In genomic region chr17:32905239-32905638, GRCm38 (mm10) we compare ENCODE assay signal across 8 mouse cellular contexts. TPM values are rescaled to one million over a fixed set of nuclear protein-coding genes. Genes with fewer than 3 reads are reported as not detected.
DNase-seq lines count a peak whose midpoint lies in the region; ATAC-seq and TF ChIP-seq lines count a peak whose summit lies in the region.

No protein-coding gene starts in this region.

- no peaks in the 10 kb centered on the region for H3K9me3 ChIP-seq in heart, embryonic 11.5 days (replicated peaks; ENCODE audit: control insufficient read depth, low read length)
- H3K9me3 ChIP-seq in kidney, embryonic 15.5 days (replicated peaks): no peaks in the 10 kb centered on the region
- no peaks in the 10 kb centered on the region for H3K9me3 ChIP-seq in lung, embryonic 15.5 days

- WGBS in heart, embryonic 11.5 days (ENCODE audit: insufficient replicate concordance): 9% methylated on average over 19 of the region's 19 CpGs
- WGBS in kidney, embryonic 15.5 days: 12% methylated on average over 19 of the region's 19 CpGs
- 9% methylated on average over 19 of the region's 19 CpGs for WGBS in lung, embryonic 15.5 days

- TF ChIP-seq CTCF in Patski (IDR thresholded peaks at IDR 0.05): peak; percentile 68

- ATAC-seq in Patski: no peak
- ATAC-seq in heart, embryonic 11.5 days (replicated peaks; ENCODE audit: insufficient number of reproducible peaks, low FRiP score, low TSS enrichment): no peak
- no peak for ATAC-seq in kidney, embryonic 15.5 days (replicated peaks; ENCODE audit: low FRiP score)
- ATAC-seq in lung, embryonic 15.5 days (ENCODE audit: borderline replicate concordance, extremely low read depth, low FRiP score, low TSS enrichment): no peak
- peak; percentile 44; the same call in 1 of the 2 replicates for ATAC-seq in neutrophil, adult 5-6 weeks (ENCODE audit: extremely low read depth, insufficient number of reproducible peaks, low FRiP score, poor library complexity, severe bottlenecking)

- H3K36me3 ChIP-seq in heart, embryonic 11.5 days (ENCODE audit: control insufficient read depth, insufficient read depth, low read length): no peaks in the 10 kb centered on the region
- no peaks in the 10 kb centered on the region for H3K36me3 ChIP-seq in kidney, embryonic 15.5 days
- H3K36me3 ChIP-seq in lung, embryonic 15.5 days: no peaks in the 10 kb centered on the region

- POLR2A ChIA-PET in Patski (lab: Charles Lee): interaction anchor here (1.0 kb wide), 1 partner anchor 14 kb away, joined by 3 read pairs; no protein-coding TSS in a partner anchor

- CTCF ChIA-PET in Patski (lab: Charles Lee): interaction anchor here (0.8 to 1.2 kb wide), 2 partner anchors 14 to 86 kb away, joined by 4 read pairs; no protein-coding TSS in a partner anchor

- H3K9ac ChIP-seq in heart, embryonic 11.5 days (ENCODE audit: low read depth, low read length): no peak overlapping the region
- H3K9ac ChIP-seq in kidney, embryonic 15.5 days: no peak overlapping the region
- H3K9ac ChIP-seq in lung, embryonic 15.5 days: no peak overlapping the region

- H3K27ac ChIP-seq in heart, embryonic 11.5 days (ENCODE audit: low read depth, low read length): no peak overlapping the region
- H3K27ac ChIP-seq in kidney, embryonic 15.5 days: no peak overlapping the region
- H3K27ac ChIP-seq in lung, embryonic 15.5 days: no peak overlapping the region

- in situ Hi-C loops in Patski (cut with MboI; ENCODE audit: low pct_unique_long_range_greater_than_20kb): no loop called here

- peak; percentile 56 for DNase-seq in CD4-positive helper T cell, adult 2 months (ENCODE audit: low read depth, low spot score)
- no peak for DNase-seq in Patski (ENCODE audit: low read depth, low spot score)
- DNase-seq in cerebellum, postnatal 25 days: peak; percentile 70 to 81
- peak; percentile 10 to 41 for DNase-seq in urinary bladder, postnatal 36 days (ENCODE audit: low spot score in 2 of 2)

- no peaks in the 10 kb centered on the region for H3K4me1 ChIP-seq in heart, embryonic 11.5 days (ENCODE audit: control insufficient read depth, insufficient read depth, low read length)
- no peaks in the 10 kb centered on the region for H3K4me1 ChIP-seq in kidney, embryonic 15.5 days
- H3K4me1 ChIP-seq in lung, embryonic 15.5 days: no peaks in the 10 kb centered on the region

- peak overlapping the region; percentile 48 for H3K4me2 ChIP-seq in heart, embryonic 11.5 days
- H3K4me2 ChIP-seq in kidney, embryonic 15.5 days: peak overlapping the region; percentile 51
- peak overlapping the region; percentile 42 for H3K4me2 ChIP-seq in lung, embryonic 15.5 days

- H3K27me3 ChIP-seq in Patski: peaks cover 24% of the 10 kb centered on the region
- H3K27me3 ChIP-seq in heart, embryonic 11.5 days (ENCODE audit: control insufficient read depth, insufficient read depth, low read length): peaks cover 5% of the 10 kb centered on the region
- peaks cover 13% of the 10 kb centered on the region for H3K27me3 ChIP-seq in kidney, embryonic 15.5 days
- H3K27me3 ChIP-seq in lung, embryonic 15.5 days: peaks cover 7% of the 10 kb centered on the region; the same call in 1 of the 2 replicates

- peak overlapping the region; percentile 18; the same call in 1 of the 2 replicates for H3K4me3 ChIP-seq in heart, embryonic 11.5 days (ENCODE audit: low read depth, low read length)
- peak overlapping the region; percentile 14; the same call in 1 of the 2 replicates for H3K4me3 ChIP-seq in kidney, embryonic 15.5 days (replicated peaks)
- no peak overlapping the region for H3K4me3 ChIP-seq in lung, embryonic 15.5 days

RNA-seq across cellular contexts. Expression of gene Cyp4f14, which starts 11.9 kb away (rescaled TPM):
- not detected for polyA plus RNA-seq in Patski (2021)
- not detected in 2 replicates for polyA plus RNA-seq in heart, embryonic 11.5 days (2014; fragmentation: Nextera tagmentation; extraction: Ambion mirVana)
- polyA plus RNA-seq in kidney, embryonic 15.5 days (2015; fragmentation: Nextera tagmentation; extraction: Ambion mirVana): not detected in 2 replicates
- polyA plus RNA-seq in lung, embryonic 15.5 days (2015; fragmentation: Nextera tagmentation; extraction: Ambion mirVana): not detected in 2 replicates
- total RNA-seq in neutrophil, adult 5-6 weeks (2017): not detected in 2 replicates

RNA-seq across cellular contexts. Expression of gene Zfp870, which starts 13.8 kb away (rescaled TPM):
- polyA plus RNA-seq in Patski (2021): 6.5 TPM
- polyA plus RNA-seq in heart, embryonic 11.5 days (2014; fragmentation: Nextera tagmentation; extraction: Ambion mirVana): 4.8 and 5.9 TPM in 2 replicates
- polyA plus RNA-seq in kidney, embryonic 15.5 days (2015; fragmentation: Nextera tagmentation; extraction: Ambion mirVana): 7.7 and 8.0 TPM in 2 replicates
- 7.5 and 8.2 TPM in 2 replicates for polyA plus RNA-seq in lung, embryonic 15.5 days (2015; fragmentation: Nextera tagmentation; extraction: Ambion mirVana)
- total RNA-seq in neutrophil, adult 5-6 weeks (2017): 5.4 and 6.1 TPM in 2 replicates

RNA-seq across cellular contexts. Expression of gene Cyp4f13, which starts 42.0 kb away (rescaled TPM):
- polyA plus RNA-seq in Patski (2021): 33.0 TPM
- 7.4 and 9.0 TPM in 2 replicates for polyA plus RNA-seq in heart, embryonic 11.5 days (2014; fragmentation: Nextera tagmentation; extraction: Ambion mirVana)
- 10.8 and 13.3 TPM in 2 replicates for polyA plus RNA-seq in kidney, embryonic 15.5 days (2015; fragmentation: Nextera tagmentation; extraction: Ambion mirVana)
- 10.7 and 11.4 TPM in 2 replicates for polyA plus RNA-seq in lung, embryonic 15.5 days (2015; fragmentation: Nextera tagmentation; extraction: Ambion mirVana)
- 29.6 and 36.0 TPM in 2 replicates for total RNA-seq in neutrophil, adult 5-6 weeks (2017)
